Mouse (Mus musculus): ENCODE measurements around the gene Tbc1d9.

Gene Tbc1d9

GRCm38 (mm10) chr8:83165235-83165930 lies at the start of gene Tbc1d9:
Tbc1d9 (plus strand) TSS chr8:83165352.
- peak; percentile 71 for DNase-seq (ENCODE audit: low spot score)

- DNase-seq (ENCODE audit: low spot score) = no peak
Observed at GRCm38 (mm10) chr8:83135086-83135485, 30.1 kb upstream of the Tbc1d9 start.

GRCm38 (mm10) chr8:83140068-83140467 lies 25.1 kb upstream of the Tbc1d9 start:
- DNase-seq (ENCODE audit: low spot score) = no peak

GRCm38 (mm10) chr8:83140701-83141111 lies 24.4 kb upstream of the Tbc1d9 start:
- no peak for DNase-seq (ENCODE audit: low spot score)

- DNase-seq (ENCODE audit: low spot score) = peak; percentile 29
Observed at GRCm38 (mm10) chr8:83141358-83141757, 23.8 kb upstream of the Tbc1d9 start.

GRCm38 (mm10) chr8:83144601-83145000 lies 20.6 kb upstream of the Tbc1d9 start:
- DNase-seq (ENCODE audit: low spot score) = no peak

GRCm38 (mm10) chr8:83145421-83145820 lies 19.7 kb upstream of the Tbc1d9 start:
- DNase-seq (ENCODE audit: low spot score) = no peak

GRCm38 (mm10) chr8:83149124-83149523 lies 16.0 kb upstream of the Tbc1d9 start:
- no peak for DNase-seq (ENCODE audit: low spot score)

- DNase-seq (ENCODE audit: low spot score) = no peak
Observed at GRCm38 (mm10) chr8:83152055-83152454, 13.1 kb upstream of the Tbc1d9 start.

- DNase-seq (ENCODE audit: low spot score) = no peak
Observed at GRCm38 (mm10) chr8:83152470-83152869, 12.7 kb upstream of the Tbc1d9 start.

GRCm38 (mm10) chr8:83155110-83155509 lies 10.0 kb upstream of the Tbc1d9 start:
- no peak for DNase-seq (ENCODE audit: low spot score)

- DNase-seq (ENCODE audit: low spot score) = no peak
Observed at GRCm38 (mm10) chr8:83158971-83159370, 6.2 kb upstream of the Tbc1d9 start.

- DNase-seq (ENCODE audit: low spot score) = no peak
Observed at GRCm38 (mm10) chr8:83159615-83160014, 5.5 kb upstream of the Tbc1d9 start.

GRCm38 (mm10) chr8:83160613-83161012 lies 4.5 kb upstream of the Tbc1d9 start:
- DNase-seq (ENCODE audit: low spot score) = no peak

GRCm38 (mm10) chr8:83165931-83166867 lies 1.0 kb downstream of the Tbc1d9 start, which contains the start of gene Gm10645:
Gm10645 (minus strand) TSS chr8:83166170.
- peak; percentile 45 for DNase-seq (ENCODE audit: low spot score)

GRCm38 (mm10) chr8:83167932-83168331 lies 2.8 kb downstream of the Tbc1d9 start:
- DNase-seq (ENCODE audit: low spot score) = no peak

GRCm38 (mm10) chr8:83169127-83169526 lies 4.0 kb downstream of the Tbc1d9 start:
- no peak for DNase-seq (ENCODE audit: low spot score)

- DNase-seq (ENCODE audit: low spot score) = no peak
Observed at GRCm38 (mm10) chr8:83169709-83170108, 4.6 kb downstream of the Tbc1d9 start.

- no peak for DNase-seq (ENCODE audit: low spot score)
Observed at GRCm38 (mm10) chr8:83170894-83171293, 5.7 kb downstream of the Tbc1d9 start.

- peak; percentile 35 for DNase-seq (ENCODE audit: low spot score)
Observed at GRCm38 (mm10) chr8:83175680-83176079, 10.5 kb downstream of the Tbc1d9 start.

GRCm38 (mm10) chr8:83176785-83177184 lies 11.6 kb downstream of the Tbc1d9 start:
- no peak for DNase-seq (ENCODE audit: low spot score)

- no peak for DNase-seq (ENCODE audit: low spot score)
Observed at GRCm38 (mm10) chr8:83177317-83178195, 12.4 kb downstream of the Tbc1d9 start.
